Mouse (Mus musculus): Measurements from ENCODE around the gene Gm1330. TPM values are rescaled to one million over a fixed set of nuclear protein-coding genes. Genes with fewer than 3 reads are reported as not detected.
"Not testable (repeated sequence)": the region's sequence is repeated elsewhere in the genome, so short reads cannot be mapped to it uniquely, and the experiment has no call there.

Gene Gm1330
- polyA plus RNA-seq (2015; fragmentation: Nextera tagmentation; extraction: Ambion mirVana): not detected in 2 replicates

DNA sequence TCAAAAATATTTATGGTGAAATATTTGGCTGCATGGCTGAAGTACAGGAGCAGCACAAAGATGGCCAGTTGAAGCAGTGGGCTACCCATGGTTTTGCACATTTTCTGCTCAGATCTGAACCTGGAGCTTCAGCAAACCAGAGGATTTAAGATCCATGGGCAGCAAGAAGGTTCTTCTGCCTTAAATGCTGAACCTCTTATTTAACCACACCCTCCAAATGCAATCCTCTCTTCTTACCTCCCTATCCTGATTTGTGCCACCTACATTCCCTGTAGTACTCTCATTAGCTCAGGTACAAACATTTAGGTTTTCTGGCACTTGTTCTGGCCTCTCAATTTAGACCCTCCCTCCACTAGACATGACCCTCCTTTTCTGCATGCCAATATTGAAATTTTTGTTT, at the start of gene Gm1330:
Gene Gm1330, minus strand, starts transcription at position 101 of the 400 bp plus-strand sequence.
- Histone ChIP-seq H3K27ac (ENCODE audit: low read length) (no peak within 1 kb of the TSS), H3K36me3 (ENCODE audit: control insufficient read depth, insufficient read depth, low read length) (no peaks in the 10 kb centered on the region), H3K27me3 (ENCODE audit: control insufficient read depth, insufficient read depth, low read depth, low read length) (no peaks in the 10 kb centered on the region), H3K9me3 (ENCODE audit: control insufficient read depth, low read length) (no peaks in the 10 kb centered on the region), H3K4me1 (replicated peaks; ENCODE audit: control insufficient read depth, insufficient read depth, low read length) (no peaks in the 10 kb centered on the region), H3K9ac (ENCODE audit: low read length) (no peak within 1 kb of the TSS), H3K4me3 (ENCODE audit: low read length) (no peak within 1 kb of the TSS), H3K4me2 (ENCODE audit: low read depth, low read length) (no peak within 1 kb of the TSS)
- ATAC-seq (ENCODE audit: low read depth): no peak

DNA sequence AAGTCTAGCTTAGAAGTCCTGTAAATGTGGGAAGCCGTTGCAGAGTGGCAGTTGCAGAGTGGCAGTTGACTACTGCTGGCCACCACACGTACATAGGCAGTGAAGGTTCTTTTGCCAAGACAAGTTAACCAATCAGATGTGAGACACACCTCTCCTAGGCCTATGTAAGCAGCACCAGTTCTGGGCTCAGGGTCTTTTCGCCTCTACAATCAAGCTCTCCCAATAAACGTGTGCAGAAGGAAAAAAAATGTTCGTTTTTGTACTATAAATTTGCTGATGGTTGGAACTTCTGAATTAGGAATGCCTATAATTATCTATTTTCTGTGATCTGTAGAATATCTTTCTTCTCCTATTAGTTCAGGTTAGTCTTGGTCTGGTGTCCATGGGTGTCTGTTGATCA, 14.1 kb upstream of the Gm1330 start, which contains the start of gene Gm10750:
Gene Gm10750, minus strand, starts transcription at position 101 of the 400 bp plus-strand sequence.
- H3K27me3 ChIP-seq (ENCODE audit: control insufficient read depth, insufficient read depth, low read depth, low read length); H3K27ac ChIP-seq (ENCODE audit: low read length); H3K36me3 ChIP-seq (ENCODE audit: control insufficient read depth, insufficient read depth, low read length); H3K9ac ChIP-seq (ENCODE audit: low read length); ATAC-seq (ENCODE audit: low read depth); H3K4me1 ChIP-seq (replicated peaks; ENCODE audit: control insufficient read depth, insufficient read depth, low read length); H3K4me3 ChIP-seq (ENCODE audit: low read length); H3K9me3 ChIP-seq (ENCODE audit: control insufficient read depth, low read length); H3K4me2 ChIP-seq (ENCODE audit: low read depth, low read length): not testable (repeated sequence)
- WGBS: 62% methylated on average over 5 of the region's 5 CpGs

DNA sequence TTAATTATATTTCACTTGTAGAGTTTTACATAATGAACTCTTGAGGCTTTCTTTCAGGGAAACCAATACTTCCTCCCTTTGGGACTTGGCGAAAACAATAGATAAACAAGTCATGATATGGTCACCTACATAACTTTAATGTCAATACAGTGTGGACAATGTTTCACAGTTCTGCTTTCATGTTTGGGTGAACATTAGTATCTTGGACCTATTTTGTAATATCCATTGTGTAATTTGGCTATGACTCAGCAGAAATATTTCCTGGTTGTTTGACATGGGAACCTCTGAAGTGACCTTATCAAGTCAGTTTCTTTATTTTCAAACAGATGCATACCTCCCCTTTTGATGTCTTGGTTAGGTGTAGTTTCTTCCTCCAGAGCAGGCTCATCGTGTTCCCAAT, 1.8 kb upstream of the Gm1330 start:
- no peak for ATAC-seq (ENCODE audit: low read depth)
- Histone ChIP-seq H3K4me3 (ENCODE audit: low read length) (no peak overlapping the region), H3K9me3 (ENCODE audit: control insufficient read depth, low read length) (no peaks in the 10 kb centered on the region), H3K4me1 (replicated peaks; ENCODE audit: control insufficient read depth, insufficient read depth, low read length) (no peaks in the 10 kb centered on the region), H3K4me2 (ENCODE audit: low read depth, low read length) (no peak overlapping the region), H3K27ac (ENCODE audit: low read length) (no peak overlapping the region), H3K36me3 (ENCODE audit: control insufficient read depth, insufficient read depth, low read length) (no peaks in the 10 kb centered on the region), H3K9ac (ENCODE audit: low read length) (no peak overlapping the region), H3K27me3 (ENCODE audit: control insufficient read depth, insufficient read depth, low read depth, low read length) (no peaks in the 10 kb centered on the region)
- 67% methylated on average over 2 of the region's 2 CpGs for WGBS

DNA sequence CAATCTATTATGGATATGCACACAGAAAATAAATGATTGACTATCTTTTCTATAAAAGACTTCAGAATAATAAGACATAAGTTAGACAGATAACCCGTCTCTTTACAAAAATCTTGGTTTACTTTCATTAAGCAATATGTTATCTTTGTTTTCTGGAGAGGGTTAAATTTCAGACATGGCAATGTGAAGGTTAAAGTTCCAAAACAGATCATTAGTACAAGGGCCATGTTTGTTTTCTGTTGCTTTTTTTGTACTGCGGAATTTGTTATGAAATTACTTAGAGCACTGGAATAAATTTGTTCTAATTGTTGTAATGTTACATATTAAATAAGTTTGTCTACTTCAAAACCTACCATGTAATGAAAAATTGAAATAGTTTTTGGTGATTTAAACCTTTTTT, 7.9 kb downstream of the Gm1330 start:
- Histone ChIP-seq H3K9ac (ENCODE audit: low read length) (no peak overlapping the region), H3K27me3 (ENCODE audit: control insufficient read depth, insufficient read depth, low read depth, low read length) (no peaks in the 10 kb centered on the region), H3K9me3 (ENCODE audit: control insufficient read depth, low read length) (no peaks in the 10 kb centered on the region), H3K27ac (ENCODE audit: low read length) (no peak overlapping the region), H3K4me3 (ENCODE audit: low read length) (no peak overlapping the region), H3K4me2 (ENCODE audit: low read depth, low read length) (no peak overlapping the region), H3K36me3 (ENCODE audit: control insufficient read depth, insufficient read depth, low read length) (no peaks in the 10 kb centered on the region), H3K4me1 (replicated peaks; ENCODE audit: control insufficient read depth, insufficient read depth, low read length) (no peaks in the 10 kb centered on the region)
- WGBS: 85% methylated on average over 2 of the region's 2 CpGs
- no peak for ATAC-seq (ENCODE audit: low read depth)

Other genes with a start within 250 kb of the Gm1330 start
- gene Cst11, start 231.8 kb downstream of the Gm1330 start, polyA plus RNA-seq (2015; fragmentation: Nextera tagmentation; extraction: Ambion mirVana): not detected in 2 replicates
- not detected in 2 replicates for gene 8030411F24Rik, start 221.2 kb downstream of the Gm1330 start, polyA plus RNA-seq (2015; fragmentation: Nextera tagmentation; extraction: Ambion mirVana)
- not detected in 2 replicates for gene Cst12, start 213.9 kb downstream of the Gm1330 start, polyA plus RNA-seq (2015; fragmentation: Nextera tagmentation; extraction: Ambion mirVana)
- gene Cst8, start 204.5 kb downstream of the Gm1330 start, polyA plus RNA-seq (2015; fragmentation: Nextera tagmentation; extraction: Ambion mirVana): not detected in 2 replicates
- not detected in 2 replicates for gene Cst13, start 183.2 kb downstream of the Gm1330 start, polyA plus RNA-seq (2015; fragmentation: Nextera tagmentation; extraction: Ambion mirVana)
- 0.24 TPM in 1 of 2 replicates, not detected in the other for gene Cst9, start 168.1 kb downstream of the Gm1330 start, polyA plus RNA-seq (2015; fragmentation: Nextera tagmentation; extraction: Ambion mirVana)
- gene 9230104L09Rik, start 138.2 kb downstream of the Gm1330 start, polyA plus RNA-seq (2015; fragmentation: Nextera tagmentation; extraction: Ambion mirVana): not detected in 2 replicates
- gene Cst3, start 127.6 kb downstream of the Gm1330 start, polyA plus RNA-seq (2015; fragmentation: Nextera tagmentation; extraction: Ambion mirVana): 551 and 603 TPM in 2 replicates
- gene Gm10750, start 14.0 kb upstream of the Gm1330 start, polyA plus RNA-seq (2015; fragmentation: Nextera tagmentation; extraction: Ambion mirVana): not detected in 2 replicates

All from lung, embryonic 16.5 days (tissue).